Mouse (Mus musculus) kidney, embryonic 15.5 days (tissue): ENCODE data around the gene Klc2. TPM values are rescaled to one million over a fixed set of nuclear protein-coding genes. Genes with fewer than 3 reads are reported as not detected.

Experiments
- ATAC-seq: fragments of 200-750 bp; cut with Nextera tagmentation; replicated peaks from 2 replicates; pipeline ENCODE4 v1.8.0; 2017; ENCODE audit warnings: moderate TSS enrichment; ENCODE audit not compliant: low FRiP score
- H3K27ac ChIP-seq: fragments of 300-500 bp; sonication (generic); 2 replicates; pipeline ENCODE4 v1.5.1; 2015; ENCODE audit warnings: mild to moderate bottlenecking, inconsistent platforms
- H3K27me3 ChIP-seq: fragments of 300-500 bp; sonication (generic); 2 replicates; pipeline ENCODE4 v1.6.1; 2015; ENCODE audit warnings: inconsistent platforms
- H3K36me3 ChIP-seq: fragments of 300-500 bp; sonication (generic); 2 replicates; pipeline ENCODE4 v1.6.1; 2015; ENCODE audit warnings: inconsistent platforms
- H3K4me1 ChIP-seq: fragments of 300-500 bp; sonication (generic); 2 replicates; pipeline ENCODE4 v1.6.1; 2015; ENCODE audit warnings: inconsistent platforms
- H3K4me2 ChIP-seq: fragments of 300-500 bp; sonication (generic); 2 replicates; pipeline ENCODE4 v1.6.1; 2015; ENCODE audit warnings: moderate library complexity, mild to moderate bottlenecking, inconsistent platforms
- H3K4me3 ChIP-seq: fragments of 300-500 bp; sonication (generic); replicated peaks from 2 replicates; pipeline ENCODE4 v1.5.1; 2015; ENCODE audit warnings: mild to moderate bottlenecking, inconsistent platforms
- H3K9ac ChIP-seq: fragments of 300-500 bp; sonication (generic); 2 replicates; pipeline ENCODE4 v1.6.1; 2015; ENCODE audit warnings: mild to moderate bottlenecking, inconsistent platforms
- H3K9me3 ChIP-seq: fragments of 300-500 bp; sonication (generic); replicated peaks from 2 replicates; pipeline ENCODE4 v1.6.1; 2016; ENCODE audit warnings: inconsistent platforms
- WGBS: fragments of 180-500 bp; shearing (Covaris S2); methylation state at CpG from one replicate; pipeline ENCODE4 v1.1.7; 2015; ENCODE audit warnings: mixed read lengths; 5-methylcytosine and 5-hydroxymethylcytosine counted together
- polyA plus RNA-seq: library from polyadenylated mRNA; unstranded; fragments of >200 nt; fragmentation: Nextera tagmentation; extraction: Ambion mirVana; gene quantifications from 2 replicates; pipeline ENCODE4 v1.2.1, GENCODE M21; 2015

The Klc2 gene
- polyA plus RNA-seq, 1 experiment from 2014 or later: 27.8 TPM

DNA sequence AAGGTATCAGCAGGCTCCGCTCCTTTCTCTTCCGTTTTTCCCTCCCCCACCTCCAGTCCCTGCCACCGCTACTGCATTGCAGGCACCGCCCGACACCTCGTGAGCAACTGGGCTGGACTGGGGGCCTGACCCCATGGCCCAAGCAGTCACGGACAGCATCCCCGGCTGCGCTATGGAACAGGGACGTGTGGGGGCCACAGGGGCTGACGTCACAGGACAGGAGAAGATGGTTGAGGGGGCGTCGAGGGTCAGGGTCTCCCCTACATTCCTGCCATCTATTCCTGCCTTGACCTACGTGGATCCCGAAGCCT is 33.6 kb downstream of the Klc2 start:
- H3K4me1 ChIP-seq: peaks cover 27% of the 10 kb centered on the region
- H3K4me3 ChIP-seq: peak overlapping the region; percentile 55
- H3K36me3 ChIP-seq: peaks cover 2% of the 10 kb centered on the region; the same call in 1 of the 2 replicates
- H3K9me3 ChIP-seq: no peaks in the 10 kb centered on the region
- 4% methylated on average over 15 of the region's 15 CpGs for WGBS
- H3K9ac ChIP-seq: peak overlapping the region; percentile 39; the same call in 1 of the 2 replicates
- H3K4me2 ChIP-seq: peak overlapping the region; percentile 91
- H3K27me3 ChIP-seq: peaks cover 68% of the 10 kb centered on the region
- no peak for ATAC-seq
- no peak overlapping the region for H3K27ac ChIP-seq

DNA sequence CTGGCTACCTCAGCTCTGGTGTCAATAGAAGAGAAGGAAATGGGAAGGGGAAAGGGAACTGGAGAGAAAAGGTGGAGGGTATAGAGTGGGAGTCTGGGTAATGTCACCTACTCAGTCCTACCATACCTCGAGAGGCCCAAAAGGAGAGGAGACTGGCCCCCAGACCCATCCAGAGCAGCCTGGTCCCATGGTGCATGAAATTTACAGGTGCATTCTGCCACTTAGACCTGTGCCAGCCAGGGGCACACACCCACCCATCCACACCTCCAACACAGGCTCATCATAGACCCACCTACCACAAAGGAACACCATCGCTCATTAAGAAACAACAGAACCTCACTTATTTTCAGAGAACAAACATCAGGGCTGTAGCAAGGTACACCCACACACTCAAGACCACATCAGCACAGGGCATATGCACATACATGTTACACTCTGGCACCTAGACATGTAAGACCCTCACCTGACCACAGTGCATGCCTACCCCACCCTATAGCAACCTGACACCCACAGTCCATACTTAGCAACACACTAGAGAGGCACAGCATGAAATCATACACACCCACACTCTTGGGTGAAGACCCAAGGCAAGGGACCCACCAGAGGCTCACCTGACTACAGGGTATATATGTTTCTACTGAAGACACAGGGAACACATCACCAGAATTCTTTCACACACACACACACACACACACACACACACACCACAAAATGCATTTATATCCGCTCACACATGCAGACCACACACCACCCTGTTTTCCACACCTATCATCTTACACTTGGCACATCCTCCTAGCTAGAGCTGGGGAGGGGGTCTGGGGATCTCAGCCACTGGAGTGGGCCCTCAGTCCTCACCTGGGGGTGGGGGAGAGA is 34.2 kb downstream of the Klc2 start:
- Histone ChIP-seq H3K4me2 (peak overlapping the region; percentile 91; the same call in 1 of the 2 replicates), H3K36me3 (no peaks in the 10 kb centered on the region), H3K4me1 (peaks cover 24% of the 10 kb centered on the region), H3K9me3 (no peaks in the 10 kb centered on the region), H3K27ac (no peak overlapping the region), H3K4me3 (peak overlapping the region; percentile 55), H3K9ac (no peak overlapping the region), H3K27me3 (peaks cover 74% of the 10 kb centered on the region)
- ATAC-seq: no peak
- 76% methylated on average over 3 of the region's 3 CpGs for WGBS

- no peak overlapping the region for H3K9ac ChIP-seq
- peaks cover 17% of the 10 kb centered on the region for H3K4me1 ChIP-seq
- H3K4me2 ChIP-seq: no peak overlapping the region
- ATAC-seq: no peak
- WGBS: 66% methylated on average over 24 of the region's 24 CpGs
- H3K9me3 ChIP-seq: no peaks in the 10 kb centered on the region
- no peak overlapping the region for H3K27ac ChIP-seq
- peaks cover 83% of the 10 kb centered on the region for H3K27me3 ChIP-seq
- no peaks in the 10 kb centered on the region for H3K36me3 ChIP-seq
- H3K4me3 ChIP-seq: no peak overlapping the region
These were observed 35.8 kb downstream of the Klc2 start for GRCm38 (mm10) chr19:5082596-5082995.

DNA sequence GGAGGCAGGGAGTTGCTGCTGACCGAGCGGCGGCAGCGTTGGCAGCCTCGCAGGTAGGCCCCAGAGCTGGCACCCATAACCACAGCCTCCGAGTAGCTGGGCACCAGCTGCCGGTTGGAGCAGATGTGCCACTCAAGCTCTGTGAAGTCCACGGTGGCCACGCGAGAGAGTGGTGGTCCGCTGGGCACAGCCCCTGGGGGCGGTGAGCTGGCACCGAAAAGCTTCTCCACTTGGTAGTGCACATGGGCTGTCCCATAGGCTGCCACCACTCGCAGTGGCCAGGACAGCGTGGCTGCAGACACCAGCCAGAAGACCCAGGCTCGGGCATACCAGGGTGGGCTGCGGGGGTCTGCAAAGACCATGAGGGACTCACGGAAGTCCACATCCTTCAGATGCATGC is 36.4 kb downstream of the Klc2 start:
- peaks cover 13% of the 10 kb centered on the region for H3K4me1 ChIP-seq
- H3K4me2 ChIP-seq: no peak overlapping the region
- H3K36me3 ChIP-seq: no peaks in the 10 kb centered on the region
- H3K9me3 ChIP-seq: no peaks in the 10 kb centered on the region
- H3K9ac ChIP-seq: no peak overlapping the region
- 61% methylated on average over 18 of the region's 18 CpGs for WGBS
- no peak for ATAC-seq
- no peak overlapping the region for H3K4me3 ChIP-seq
- no peak overlapping the region for H3K27ac ChIP-seq
- peaks cover 83% of the 10 kb centered on the region for H3K27me3 ChIP-seq

DNA sequence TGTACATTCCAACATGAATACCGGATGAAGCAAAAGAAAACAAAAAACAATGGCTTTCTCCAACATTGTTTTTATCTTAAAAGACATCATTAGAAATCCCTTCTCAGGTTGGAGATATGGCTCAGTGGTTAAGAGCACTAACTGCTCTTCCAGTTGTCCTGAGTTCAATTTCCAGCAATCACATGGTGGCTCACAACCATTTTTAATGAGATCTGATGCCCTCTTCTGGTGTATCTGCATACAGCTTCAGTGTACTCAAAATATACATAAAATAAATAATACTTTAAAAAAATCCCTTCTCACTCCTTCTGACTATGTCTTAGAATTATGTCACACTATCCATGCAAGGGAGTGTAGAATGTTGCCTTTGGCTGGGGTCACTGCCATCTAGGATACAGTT is 39.1 kb downstream of the Klc2 start:
- H3K4me2 ChIP-seq: no peak overlapping the region
- no peaks in the 10 kb centered on the region for H3K4me1 ChIP-seq
- no peak for ATAC-seq
- H3K27ac ChIP-seq: no peak overlapping the region
- peaks cover 69% of the 10 kb centered on the region for H3K27me3 ChIP-seq
- H3K9ac ChIP-seq: no peak overlapping the region
- no peaks in the 10 kb centered on the region for H3K36me3 ChIP-seq
- no peaks in the 10 kb centered on the region for H3K9me3 ChIP-seq
- no peak overlapping the region for H3K4me3 ChIP-seq
- 96% methylated on average over 1 of the region's 1 CpGs for WGBS

- H3K36me3 ChIP-seq: no peaks in the 10 kb centered on the region
- 0 out of 2 replicates have a peak overlapping the region, but pooled peaks have one; percentile 84 for H3K4me2 ChIP-seq
- ATAC-seq: no peak
- H3K27ac ChIP-seq: no peak overlapping the region
- H3K4me1 ChIP-seq: peaks cover 44% of the 10 kb centered on the region
- no peak overlapping the region for H3K4me3 ChIP-seq
- H3K9me3 ChIP-seq: no peaks in the 10 kb centered on the region
- H3K9ac ChIP-seq: no peak overlapping the region
- 39% methylated on average over 5 of the region's 5 CpGs for WGBS
- H3K27me3 ChIP-seq: peaks cover 51% of the 10 kb centered on the region
These were observed 44.8 kb downstream of the Klc2 start for GRCm38 (mm10) chr19:5073518-5073917.

- no peaks in the 10 kb centered on the region for H3K9me3 ChIP-seq
- H3K4me2 ChIP-seq: peak overlapping the region; percentile 84
- WGBS: 1% methylated on average over 15 of the region's 15 CpGs
- peaks cover 49% of the 10 kb centered on the region for H3K4me1 ChIP-seq
- H3K27me3 ChIP-seq: peaks cover 53% of the 10 kb centered on the region
- H3K36me3 ChIP-seq: no peaks in the 10 kb centered on the region
- H3K27ac ChIP-seq: peak overlapping the region; percentile 85
- no peak overlapping the region for H3K9ac ChIP-seq
- ATAC-seq: no peak; the same call in 1 of the 2 replicates
- H3K4me3 ChIP-seq: peak overlapping the region; percentile 55
These were observed 45.3 kb downstream of the Klc2 start for GRCm38 (mm10) chr19:5073028-5073427.

DNA sequence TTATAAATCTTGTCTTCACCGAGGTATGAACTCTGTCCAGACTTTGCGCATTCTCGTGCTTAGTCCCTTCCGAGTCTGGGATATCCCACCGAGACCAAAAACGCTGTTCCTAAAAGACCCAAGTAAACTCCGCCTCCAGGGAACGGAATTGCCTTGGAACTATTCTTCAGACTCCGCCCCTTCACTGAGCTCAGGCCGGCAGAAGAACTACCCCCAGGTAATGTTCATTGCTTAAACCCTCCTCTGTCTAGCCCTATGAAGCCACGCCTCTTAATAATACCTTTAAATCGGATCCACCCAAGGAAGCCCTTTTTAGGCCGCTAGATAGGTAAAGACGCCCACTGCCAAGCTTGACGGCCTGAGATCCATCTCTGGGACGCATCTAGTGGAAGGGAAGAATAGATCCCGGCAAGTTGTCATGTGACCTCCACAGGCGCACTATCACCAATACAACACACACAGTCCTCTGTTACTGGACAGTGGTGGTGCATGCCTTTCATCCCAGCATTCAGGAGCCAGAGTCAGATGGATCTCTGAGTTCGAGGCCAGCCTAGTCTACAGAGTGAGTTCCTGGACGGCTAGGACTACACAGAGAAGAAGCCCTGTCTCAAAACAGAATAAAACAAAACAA is 45.9 kb downstream of the Klc2 start:
- WGBS: 2% methylated on average over 20 of the region's 20 CpGs

GRCm38 (mm10) chr19:5071545-5072369 is 46.6 kb downstream of the Klc2 start:
- under 1% methylated on average over 40 of the region's 40 CpGs for WGBS
- Histone ChIP-seq H3K4me2 (peak overlapping the region; percentile 84), H3K4me1 (peaks cover 62% of the 10 kb centered on the region), H3K9me3 (no peaks in the 10 kb centered on the region), H3K9ac (peak overlapping the region; percentile 50), H3K36me3 (no peaks in the 10 kb centered on the region), H3K27ac (peak overlapping the region; percentile 85), H3K27me3 (peaks cover 65% of the 10 kb centered on the region), H3K4me3 (peak overlapping the region; percentile 55)
- ATAC-seq: peak; percentile 85

More for the DNA sequence above, 45.9 kb downstream of the Klc2 start:
- peak; percentile 12; the same call in 1 of the 2 replicates for ATAC-seq
- Histone ChIP-seq H3K4me1 (peaks cover 54% of the 10 kb centered on the region), H3K36me3 (no peaks in the 10 kb centered on the region), H3K27me3 (peaks cover 58% of the 10 kb centered on the region), H3K4me2 (peak overlapping the region; percentile 84), H3K9ac (peak overlapping the region; percentile 24; the same call in 1 of the 2 replicates), H3K9me3 (no peaks in the 10 kb centered on the region), H3K4me3 (peak overlapping the region; percentile 55), H3K27ac (peak overlapping the region; percentile 85)

GRCm38 (mm10) chr19:5071077-5071476 is 47.3 kb downstream of the Klc2 start:
- no peak for ATAC-seq
- Histone ChIP-seq H3K4me1 (peaks cover 63% of the 10 kb centered on the region), H3K9me3 (no peaks in the 10 kb centered on the region), H3K27me3 (peaks cover 66% of the 10 kb centered on the region), H3K36me3 (no peaks in the 10 kb centered on the region), H3K4me2 (peak overlapping the region; percentile 84), H3K4me3 (peak overlapping the region; percentile 55), H3K27ac (peak overlapping the region; percentile 85), H3K9ac (peak overlapping the region; percentile 50)
- WGBS: 13% methylated on average over 11 of the region's 11 CpGs

DNA sequence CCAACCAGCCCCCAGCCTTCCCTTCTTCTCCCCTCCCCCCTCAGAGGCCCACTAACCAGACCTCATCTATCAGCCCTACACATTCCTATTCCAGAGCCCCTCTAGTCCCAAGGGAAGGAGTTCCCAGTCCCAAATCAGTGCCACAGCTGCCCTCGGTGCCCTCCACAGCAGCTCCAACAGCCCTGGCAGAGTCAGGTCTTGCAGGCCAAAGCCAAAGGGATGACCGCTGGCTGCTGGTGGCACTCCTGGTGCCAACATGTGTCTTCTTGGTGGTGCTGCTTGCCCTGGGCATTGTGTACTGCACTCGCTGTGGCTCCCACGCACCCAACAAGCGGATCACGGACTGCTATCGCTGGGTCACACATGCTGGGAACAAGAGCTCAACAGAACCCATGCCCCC is 48.4 kb downstream of the Klc2 start:
- no peaks in the 10 kb centered on the region for H3K36me3 ChIP-seq
- H3K4me1 ChIP-seq: peaks cover 70% of the 10 kb centered on the region
- peak overlapping the region; percentile 55 for H3K4me3 ChIP-seq
- ATAC-seq: no peak
- H3K27ac ChIP-seq: no peak overlapping the region; the same call in 1 of the 2 replicates
- peaks cover 62% of the 10 kb centered on the region for H3K27me3 ChIP-seq
- WGBS: 86% methylated on average over 7 of the region's 7 CpGs
- H3K9ac ChIP-seq: 0 out of 2 replicates have a peak overlapping the region, but pooled peaks have one; percentile 1
- peak overlapping the region; percentile 84 for H3K4me2 ChIP-seq
- H3K9me3 ChIP-seq: no peaks in the 10 kb centered on the region
